Mouse (Mus musculus) urinary bladder, postnatal 36 days (tissue): Measurements from ENCODE around the gene Rarres2.

Experiments used
- DNase-seq, 2 experiments: peaks; one replicate each; pipeline ENCODE4 v3.0.0; 2022; ENCODE audit warnings: low spot score in 2 of 2, mixed read lengths in 1 of 2

Gene Rarres2

DNA sequence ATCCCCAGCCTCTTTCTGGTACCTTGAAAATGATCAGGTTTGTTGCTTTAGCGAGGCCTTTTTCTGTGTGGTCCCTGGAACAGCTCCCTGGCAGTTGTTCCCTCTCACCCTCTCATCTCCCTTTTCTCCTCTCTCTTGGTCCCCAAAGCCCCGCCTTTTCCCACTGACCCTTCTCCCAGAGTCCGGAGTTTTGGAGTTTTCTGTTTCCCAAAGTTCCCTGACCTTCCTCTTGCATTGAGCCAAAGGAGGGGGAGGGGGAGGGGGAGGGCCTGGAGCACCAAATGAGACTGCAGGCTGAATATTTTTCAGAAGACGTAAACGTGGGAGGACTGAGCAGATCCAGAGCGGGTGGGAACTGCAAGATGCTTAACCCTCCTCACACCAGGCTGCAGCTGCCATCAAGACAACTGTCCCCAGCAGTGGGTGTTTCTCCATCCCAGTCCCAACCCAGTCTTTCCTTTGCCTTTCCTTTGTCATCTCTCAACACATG lies at the start of gene Rarres2:
Gene Rarres2 (minus strand): TSS at position 218 of the 490 bp plus-strand sequence.
- peak in 1 of 2 experiments; percentile 60 for DNase-seq

DNA sequence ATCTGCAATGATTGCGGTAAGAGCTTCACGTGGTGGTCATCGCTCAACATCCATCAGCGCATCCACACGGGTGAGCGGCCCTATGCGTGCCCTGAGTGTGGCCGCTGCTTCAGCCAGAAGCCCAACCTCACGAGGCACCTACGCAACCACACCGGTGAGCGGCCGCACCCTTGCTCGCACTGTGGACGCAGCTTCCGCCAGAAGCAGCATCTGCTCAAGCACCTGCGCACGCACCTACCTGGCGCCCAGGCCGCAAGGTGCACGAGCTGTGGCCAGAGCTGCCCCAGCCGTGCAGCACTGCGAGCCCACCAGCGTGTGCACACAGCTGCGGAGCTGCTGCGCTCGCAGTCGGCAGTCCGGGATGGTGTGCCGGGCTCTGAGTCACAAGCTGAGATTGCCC lies 47.4 kb upstream of the Rarres2 start:
- no peak for DNase-seq

DNA sequence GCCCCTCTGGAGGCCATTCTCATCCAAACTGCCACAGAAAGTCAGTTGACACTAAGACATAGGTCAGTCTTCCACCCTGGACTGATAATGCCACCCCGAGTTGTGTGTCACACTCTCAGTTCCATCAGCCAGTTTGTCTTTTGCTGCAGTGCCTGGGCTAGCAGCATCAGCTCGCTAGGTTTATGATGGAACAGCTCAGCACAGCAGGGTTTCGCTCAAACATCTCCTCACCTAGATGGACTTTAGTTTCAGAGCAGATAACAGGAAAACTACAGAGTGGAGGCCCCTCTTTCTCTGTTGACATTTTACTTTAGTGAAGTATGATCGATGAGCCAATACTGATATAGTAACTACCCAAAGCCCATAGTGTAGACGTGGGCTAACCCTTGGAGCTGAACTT lies 42.2 kb upstream of the Rarres2 start:
- DNase-seq: no peak

DNA sequence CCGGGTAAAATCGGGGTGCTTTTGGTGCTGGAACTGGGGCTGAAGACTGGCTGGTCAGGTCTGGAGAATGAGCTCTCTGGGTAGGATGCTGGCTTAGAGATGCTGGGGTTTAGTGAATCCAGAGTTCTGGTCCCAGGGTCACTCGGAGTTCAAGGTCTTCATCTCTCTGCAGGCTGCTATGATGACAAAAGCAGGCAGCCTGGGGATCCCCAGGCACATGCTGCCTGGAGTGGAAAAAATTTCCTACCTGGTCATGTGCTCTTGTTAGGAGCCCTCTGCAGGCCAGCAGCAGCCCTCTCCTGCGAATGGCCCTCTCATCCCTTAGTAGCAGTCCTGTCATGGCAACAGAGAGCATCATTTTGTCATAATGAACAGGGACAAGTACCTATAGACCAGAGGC lies 40.9 kb upstream of the Rarres2 start:
- no peak for DNase-seq

DNA sequence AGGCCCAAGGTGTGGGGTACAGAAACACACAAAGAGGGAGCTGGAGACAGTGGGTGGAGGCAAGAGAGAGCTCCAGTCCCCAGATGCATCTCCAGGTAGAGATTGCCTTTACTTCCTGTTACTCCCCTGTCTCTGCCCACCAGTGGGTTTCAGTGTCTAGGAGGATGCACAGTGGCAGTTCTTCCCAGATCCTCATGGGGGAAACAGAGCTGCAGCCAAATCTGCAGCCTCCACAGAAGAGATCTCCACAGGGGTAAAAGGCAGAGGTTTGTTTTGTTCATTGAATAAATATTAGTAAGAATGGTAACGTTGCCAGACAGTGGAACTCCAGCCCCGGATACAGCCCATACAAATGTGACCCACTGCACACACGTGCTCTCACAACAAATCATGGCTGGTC lies 38.1 kb upstream of the Rarres2 start:
- DNase-seq: no peak

DNA sequence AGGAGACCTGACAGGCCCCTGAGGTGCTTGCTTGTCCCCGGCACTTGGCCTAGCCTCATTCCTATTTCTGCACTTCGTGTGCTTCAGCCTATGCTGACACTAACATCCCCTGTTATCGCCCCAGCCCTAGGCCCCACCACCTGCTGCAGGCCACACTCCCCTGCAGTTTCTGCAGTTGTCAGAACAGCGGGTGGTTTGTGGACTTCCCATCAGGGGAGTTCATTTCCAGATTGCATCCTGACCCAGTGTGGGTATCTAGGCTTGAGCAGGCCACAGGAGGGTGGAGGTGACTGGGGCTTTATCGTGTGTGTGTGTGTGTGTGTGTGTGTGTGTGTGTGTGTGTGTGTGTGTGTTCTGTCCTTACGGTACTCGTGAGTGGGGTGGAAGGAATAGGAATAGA lies 36.9 kb upstream of the Rarres2 start:
- DNase-seq: no peak

DNA sequence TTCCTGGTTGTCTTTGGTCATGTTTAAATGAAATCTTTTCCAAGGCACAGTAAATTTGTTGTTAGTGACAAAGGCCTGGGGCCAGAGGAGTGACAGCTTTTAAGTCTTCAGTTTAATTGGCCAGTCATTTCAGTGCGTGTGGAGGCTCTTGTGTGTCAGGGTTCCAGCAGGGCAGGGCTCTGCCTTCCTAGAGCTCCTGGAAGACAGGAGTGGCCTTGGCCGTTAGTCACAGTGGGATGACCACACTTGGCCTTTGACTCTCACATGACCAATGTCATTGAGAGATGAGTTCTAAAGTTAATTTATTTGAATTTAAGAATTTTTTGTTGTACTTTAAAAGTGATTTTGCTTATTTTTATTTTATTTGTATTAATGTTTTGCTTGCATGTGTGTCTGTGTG lies 35.5 kb upstream of the Rarres2 start:
- no peak for DNase-seq

DNA sequence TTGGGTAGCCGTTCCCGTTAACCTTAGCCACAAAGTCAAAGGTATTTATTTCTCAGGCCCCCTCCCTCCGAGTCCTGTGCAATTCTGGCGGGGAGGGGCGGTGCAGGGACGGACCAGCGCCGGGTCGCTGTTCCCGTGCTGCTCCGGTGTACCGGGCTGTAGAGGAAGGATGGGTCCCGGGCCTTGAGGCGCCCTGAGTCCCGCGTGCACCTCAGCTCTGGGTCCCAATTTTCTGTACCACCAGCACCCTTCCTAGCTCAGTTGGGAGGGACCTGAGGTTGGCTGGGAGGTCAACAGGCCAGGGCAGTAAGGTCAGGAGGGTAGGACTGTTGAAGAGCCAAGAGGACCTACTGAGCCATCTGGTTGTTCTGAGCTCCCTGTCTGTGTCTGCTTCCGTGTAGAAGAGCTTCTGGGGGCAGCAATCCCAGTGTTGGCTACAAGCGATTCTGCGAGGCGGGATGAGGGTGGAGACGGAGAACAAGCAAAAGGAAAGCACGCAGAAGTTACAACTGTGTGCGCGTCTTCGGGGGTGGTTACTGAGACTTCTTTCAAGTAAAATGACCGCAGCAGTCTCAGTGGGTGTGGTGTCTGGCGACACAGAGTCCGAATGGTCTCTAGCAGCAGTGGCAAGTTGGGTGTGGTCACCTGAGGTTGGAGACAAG lies 29.6 kb upstream of the Rarres2 start:
- no peak for DNase-seq

DNA sequence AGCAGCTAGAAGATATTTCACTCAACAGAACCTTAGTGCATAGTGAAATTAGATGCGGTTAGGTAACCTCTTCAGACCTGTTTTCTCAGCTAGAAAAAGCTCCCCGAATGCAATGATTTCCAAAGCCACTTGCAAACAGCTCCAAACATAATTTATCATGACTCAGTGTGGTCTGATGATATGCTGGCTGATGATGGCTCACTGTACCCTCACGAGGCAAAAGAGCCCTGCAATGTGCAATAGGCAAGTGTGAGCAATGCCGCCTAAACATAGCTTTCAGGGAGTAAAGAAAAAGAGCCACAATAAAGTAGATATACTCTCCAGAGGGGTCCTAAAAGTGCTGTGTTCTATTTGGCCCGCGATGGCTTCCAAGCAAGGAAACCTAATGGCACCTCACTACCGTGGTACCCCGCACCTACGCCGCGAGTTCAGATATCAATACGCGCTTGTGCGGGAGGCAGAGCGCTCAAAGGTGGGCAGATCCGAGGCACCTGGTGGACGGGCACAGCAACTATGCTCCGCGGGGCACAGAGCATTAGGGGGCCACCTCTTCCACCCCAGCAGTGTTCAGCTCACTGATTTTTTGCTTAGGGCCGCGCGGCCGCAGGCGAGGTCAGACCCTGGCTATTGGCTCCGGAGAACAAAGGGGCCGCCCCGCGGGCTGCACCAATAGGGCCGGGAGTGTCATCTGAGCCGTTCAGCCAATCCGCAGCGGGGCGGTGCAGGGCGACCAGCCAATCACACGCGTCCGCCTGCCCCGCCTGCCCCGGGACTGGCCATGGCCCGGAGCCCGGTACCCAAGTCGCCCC lies 28.9 kb upstream of the Rarres2 start, which contains the start of gene Zfp775:
Gene Zfp775 (plus strand): TSS at position 793 of the 809 bp plus-strand sequence.
- DNase-seq: peak; percentile 94 to 96

DNA sequence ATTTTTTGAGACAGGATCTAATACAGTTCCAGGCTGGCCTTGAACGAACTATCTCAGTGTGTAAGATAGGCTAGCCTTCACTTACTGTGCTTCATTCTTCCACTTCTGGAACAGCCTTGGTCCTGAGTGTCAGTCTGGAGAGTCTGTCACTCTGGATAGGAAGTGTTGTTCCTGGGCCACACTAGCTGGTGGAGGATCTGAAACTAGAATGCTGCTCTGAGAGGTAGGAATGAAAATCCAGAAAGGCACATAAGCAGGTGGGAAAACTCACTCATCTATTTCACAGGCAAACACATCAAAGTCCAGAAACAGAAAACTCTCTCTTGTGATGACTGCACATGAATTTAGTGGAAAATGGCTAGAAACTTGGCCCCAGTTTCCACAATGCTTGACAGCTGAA lies 28.0 kb upstream of the Rarres2 start:
- no peak for DNase-seq

DNA sequence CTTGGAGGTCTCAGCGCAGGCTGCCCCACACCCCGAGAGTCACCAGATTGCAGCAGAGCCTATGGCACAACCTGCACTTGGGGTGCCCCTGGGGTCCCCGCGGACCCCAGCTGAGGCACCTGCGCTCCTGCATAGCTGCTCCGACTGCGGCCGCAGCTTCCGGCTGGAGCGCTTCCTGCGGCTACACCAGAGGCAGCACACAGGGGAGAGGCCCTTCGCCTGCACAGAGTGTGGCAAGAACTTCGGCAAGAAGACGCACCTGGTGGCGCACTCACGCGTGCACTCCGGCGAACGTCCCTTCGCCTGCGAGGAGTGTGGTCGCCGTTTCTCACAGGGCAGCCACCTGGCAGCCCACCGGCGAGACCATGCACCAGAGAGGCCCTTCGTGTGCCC lies 24.6 kb upstream of the Rarres2 start:
- DNase-seq: no peak

DNA sequence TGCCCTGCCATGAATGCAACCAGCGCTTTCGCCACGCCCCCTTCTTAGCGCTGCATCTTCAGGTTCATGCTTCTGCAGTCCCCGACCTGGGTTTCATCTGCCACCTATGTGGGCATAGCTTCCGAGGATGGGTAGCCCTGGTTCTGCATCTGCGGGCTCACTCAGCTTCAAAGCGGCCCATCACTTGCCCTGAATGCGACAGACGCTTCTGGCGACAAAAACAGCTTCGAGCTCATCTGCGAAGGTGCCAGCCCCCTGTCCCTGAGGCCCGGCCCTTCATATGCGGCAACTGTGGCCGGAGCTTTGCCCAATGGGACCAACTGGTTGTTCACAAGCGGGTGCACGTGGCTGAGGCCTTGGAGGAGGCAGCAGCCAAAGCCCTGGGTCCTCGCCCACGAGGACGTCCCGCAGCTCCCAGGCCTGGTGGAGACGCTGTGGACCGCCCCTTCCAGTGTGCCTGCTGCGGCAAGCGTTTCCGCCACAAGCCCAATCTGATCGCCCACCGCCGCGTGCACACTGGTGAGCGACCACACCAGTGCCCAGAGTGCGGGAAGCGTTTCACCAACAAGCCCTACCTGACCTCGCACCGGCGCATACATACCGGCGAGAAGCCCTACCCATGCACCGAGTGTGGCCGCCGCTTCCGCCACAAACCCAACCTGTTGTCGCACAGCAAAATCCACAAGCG lies 24.1 kb upstream of the Rarres2 start:
- no peak for DNase-seq

DNA sequence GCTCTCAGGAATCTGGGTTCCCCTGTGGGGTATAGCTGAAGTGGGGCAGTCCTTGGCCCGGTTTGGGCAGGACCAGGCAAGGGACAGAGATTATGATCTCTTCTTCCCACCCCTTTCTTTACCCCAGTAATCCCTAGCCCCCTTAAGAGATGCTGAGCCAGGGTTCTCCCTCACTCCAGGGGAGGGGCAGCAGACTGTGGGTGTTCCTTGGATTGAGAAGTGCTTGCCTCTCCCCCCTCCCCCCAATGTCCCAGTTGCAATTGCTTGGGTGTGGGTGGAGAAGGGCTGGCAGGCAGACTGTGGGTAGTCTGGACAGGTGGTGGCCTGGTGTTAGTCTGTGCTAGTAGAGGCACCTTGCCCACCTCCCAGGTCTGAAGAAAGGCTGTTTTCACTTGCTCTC lies 22.7 kb upstream of the Rarres2 start:
- no peak for DNase-seq

DNA sequence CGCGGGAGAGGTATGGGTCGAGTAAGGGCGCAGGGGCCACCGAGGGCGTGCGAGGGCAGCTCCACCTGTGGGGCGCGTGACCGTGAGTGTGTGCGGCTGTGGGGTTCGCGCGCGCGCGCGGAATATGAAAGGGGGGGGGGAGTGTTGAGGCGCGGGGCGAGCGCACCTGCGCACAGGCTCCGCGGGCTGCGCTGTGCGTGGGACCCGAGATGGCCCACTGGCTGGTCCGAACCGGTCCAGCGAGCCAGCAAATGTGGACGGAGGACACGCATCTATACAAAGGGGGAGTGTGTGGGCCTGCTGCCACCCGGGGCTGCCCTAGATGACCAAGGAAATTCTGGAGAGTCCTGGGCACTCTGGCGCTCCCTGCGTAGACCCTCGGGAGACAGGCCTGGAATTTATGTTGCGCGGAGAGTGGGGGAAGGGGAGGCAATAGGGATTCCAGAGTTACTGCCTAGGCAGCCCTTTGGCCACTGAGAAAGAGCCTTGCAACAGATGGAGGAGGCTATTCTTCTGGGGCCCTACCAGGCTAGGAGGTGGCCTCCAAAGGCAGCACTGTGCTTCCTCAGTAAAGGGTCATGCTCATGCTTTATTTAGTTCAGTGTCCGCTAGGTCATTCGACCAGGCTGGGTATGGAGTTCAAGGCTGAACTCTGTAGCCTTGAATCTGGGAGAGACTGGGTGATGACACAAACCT lies 21.6 kb upstream of the Rarres2 start:
- peak in 1 of 2 experiments; percentile 33 for DNase-seq

DNA sequence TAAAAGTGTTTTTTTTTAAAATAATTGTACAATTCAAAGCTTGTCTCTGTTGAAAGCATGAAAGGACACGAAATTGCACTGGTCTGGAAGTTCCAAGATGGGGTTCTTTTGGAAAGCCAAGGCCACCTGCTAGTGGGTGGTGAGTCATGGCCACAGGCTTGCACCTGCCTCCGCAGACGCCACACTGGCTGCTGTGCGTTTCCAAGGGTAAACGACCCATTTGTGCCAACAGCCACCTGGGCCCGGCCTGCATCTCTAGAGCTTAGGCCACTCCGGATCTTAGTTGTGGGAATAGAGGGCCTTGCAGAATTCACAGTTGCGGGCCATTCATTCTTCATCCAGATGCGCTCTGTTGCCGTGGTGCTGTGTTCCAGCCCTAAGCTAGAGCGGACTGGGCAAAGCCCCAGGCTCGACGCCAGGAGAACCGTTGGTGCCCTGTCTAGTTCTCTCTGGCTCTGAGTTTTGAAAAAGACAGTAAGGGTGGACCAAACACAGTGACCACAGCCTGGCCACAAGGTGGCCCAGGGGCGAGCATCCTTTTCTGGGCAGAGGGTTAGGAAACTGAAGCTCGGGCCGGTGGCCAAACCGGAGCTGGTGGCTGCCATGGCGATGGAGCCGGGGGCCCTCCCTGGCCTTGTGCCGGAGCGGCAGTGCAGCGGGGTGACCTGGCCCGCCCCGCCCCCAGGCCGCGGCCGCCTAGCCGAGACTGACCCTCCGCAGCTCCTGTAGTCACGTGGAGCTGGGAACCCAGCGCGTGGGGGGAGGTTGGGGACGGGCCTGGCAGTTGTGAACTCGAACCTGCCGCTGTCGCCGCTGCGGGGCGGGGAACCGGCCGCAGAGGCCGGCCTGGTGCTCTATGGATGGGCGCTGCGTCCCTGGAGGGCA lies 20.8 kb upstream of the Rarres2 start, which contains the start of the genes Repin1 and Gm44965:
Gene Repin1 (plus strand): TSS at position 726 of the 885 bp plus-strand sequence.
Gene Gm44965 (plus strand): TSS at position 784 of the 885 bp plus-strand sequence.
- peak; percentile 88 to 93 for DNase-seq

DNA sequence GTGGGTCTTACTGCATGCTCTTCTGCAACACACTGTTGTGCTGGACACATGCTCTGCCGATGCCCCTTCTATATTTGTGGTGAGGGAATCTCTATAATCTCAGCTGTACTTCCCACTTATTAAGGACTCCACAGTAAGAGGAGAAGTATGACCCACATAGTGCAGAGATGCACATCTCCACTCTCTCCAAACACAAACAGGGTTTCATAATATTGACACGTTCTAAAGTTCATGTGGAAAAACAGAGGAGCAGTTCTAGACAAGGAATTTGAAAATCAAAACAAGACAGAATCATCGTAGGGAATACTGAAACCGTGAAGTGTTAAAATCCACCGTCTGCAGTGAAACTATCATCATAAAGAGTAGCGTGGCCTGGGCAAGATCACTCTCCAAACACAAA lies 19.3 kb upstream of the Rarres2 start:
- DNase-seq: no peak

DNA sequence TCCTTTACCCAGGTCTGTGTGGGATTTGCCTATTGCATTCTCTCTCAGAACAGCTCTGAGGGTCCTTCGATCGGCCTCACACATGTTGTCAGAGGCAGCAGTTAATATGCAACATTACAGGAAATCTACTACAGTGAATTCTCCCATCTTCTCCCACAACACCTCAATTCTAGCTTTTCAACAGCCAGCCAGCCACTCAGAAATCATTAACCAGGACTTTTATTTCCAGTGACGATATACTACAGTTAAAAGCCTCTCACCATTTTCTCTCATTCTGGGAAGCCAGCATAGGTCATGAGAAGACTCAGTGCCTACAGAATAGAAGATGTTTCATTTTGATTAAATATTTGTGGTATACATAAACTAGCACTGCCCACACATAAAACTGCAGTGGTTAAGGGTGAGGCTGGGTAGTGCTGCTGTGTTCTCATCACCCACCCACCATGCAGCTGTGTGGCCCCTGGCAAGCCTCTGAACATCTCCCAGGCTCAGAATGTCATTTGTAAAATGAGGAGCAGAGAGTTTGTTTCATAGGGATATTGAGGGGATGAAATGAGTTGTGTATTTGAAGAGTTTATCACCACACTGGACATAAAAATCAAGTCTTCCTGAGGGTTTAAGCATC lies 18.7 kb upstream of the Rarres2 start:
- no peak for DNase-seq

DNA sequence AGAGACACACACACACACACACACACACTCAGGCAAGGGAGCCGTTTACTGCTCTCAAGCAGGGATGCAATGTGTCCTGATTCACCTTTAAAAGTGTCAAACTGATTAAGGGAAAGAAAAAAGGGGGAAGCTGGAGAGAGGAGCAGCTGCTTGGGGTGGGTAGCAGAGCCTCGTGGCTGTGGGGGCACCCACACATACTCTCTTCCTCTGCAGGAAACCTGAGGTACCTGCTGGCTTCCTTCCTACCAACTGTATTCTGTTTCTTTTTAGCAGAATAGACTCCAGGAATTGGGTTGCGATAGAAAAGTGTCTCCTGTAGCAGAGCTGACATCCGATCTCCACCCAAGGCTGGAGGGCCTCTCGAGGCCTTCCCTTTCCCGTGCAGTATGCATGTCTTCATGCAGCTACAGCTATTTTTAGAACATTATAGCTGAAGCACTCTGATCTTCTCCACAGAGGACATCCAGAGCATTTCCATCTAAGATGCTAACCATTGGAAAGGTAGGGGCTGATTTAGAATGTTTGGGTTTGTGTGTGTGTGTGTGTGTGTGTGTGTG lies 16.7 kb upstream of the Rarres2 start, which contains the start of gene Gm45021:
Gene Gm45021 (plus strand): TSS at position 417 of the 557 bp plus-strand sequence.
- DNase-seq: no peak

DNA sequence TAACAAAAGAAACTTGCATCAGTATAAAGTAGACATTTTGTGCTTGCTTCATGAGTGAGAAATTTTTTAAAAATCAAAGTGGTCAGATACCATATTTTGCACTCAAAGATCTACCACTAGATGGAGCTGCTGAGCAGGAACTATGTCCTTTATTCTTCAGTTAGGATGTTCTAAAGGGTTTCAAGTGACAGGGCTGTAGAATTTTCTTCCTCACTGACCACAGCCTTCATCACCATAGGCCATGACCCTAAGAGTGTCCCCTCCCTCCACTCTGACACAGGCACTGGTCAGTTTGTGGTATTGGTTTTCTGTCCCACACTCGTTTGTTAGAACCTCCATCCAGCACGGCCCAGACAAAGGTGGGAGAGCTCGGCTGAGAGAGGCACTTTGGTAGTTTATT lies 9.4 kb upstream of the Rarres2 start:
- DNase-seq: no peak

DNA sequence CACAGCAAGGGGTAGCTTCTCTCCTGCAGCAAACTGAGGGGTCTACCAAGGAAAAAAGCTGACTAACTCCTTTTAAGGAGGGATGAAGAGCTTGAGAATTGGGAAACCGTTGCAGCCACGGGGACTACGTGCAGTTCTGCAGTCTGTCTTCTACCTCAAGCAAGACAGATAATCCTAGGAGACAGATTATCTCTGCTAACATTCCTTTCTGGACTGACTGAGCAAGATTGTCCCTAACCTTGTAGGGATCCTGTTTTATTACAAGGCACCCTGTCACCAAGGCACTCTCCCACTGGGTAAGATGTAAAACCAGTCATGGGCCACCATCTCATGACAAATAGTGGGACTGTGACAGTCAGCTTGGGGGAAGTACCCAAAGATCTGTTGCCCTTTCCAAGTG lies 8.7 kb upstream of the Rarres2 start:
- DNase-seq: no peak
